Mouse (Mus musculus): Measurements from ENCODE around the gene Vmn1r11. TPM values are rescaled to one million over a fixed set of nuclear protein-coding genes. Genes with fewer than 3 reads are reported as not detected.

Vmn1r11 gene
- total RNA-seq (2021), result not detected
- long read RNA-seq, experiment 1, result 0 reads
- long read RNA-seq, experiment 2, result 0 reads

DNA sequence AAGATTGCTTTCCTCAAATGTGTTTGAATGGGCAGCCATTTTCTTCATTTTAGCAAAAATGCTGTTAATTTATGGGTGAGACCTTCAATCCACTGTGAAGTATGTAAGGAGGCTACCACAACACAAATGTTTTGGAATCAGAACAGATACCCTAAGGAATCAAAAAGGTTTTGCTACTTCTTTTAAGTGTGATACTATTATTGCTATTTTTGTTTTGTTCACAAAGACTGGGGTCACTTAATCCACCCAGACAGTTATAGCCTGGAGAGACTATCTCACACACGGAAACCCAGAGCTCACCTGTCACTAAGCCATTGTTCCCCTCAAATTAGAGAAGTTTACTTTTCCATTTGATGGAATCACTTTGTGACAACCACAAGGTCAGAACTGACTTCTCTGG lies at the start of gene Vmn1r11:
Gene Vmn1r11 (plus strand): TSS at position 301 of the 400 bp plus-strand sequence.
- DNase-seq, result no peak

DNA sequence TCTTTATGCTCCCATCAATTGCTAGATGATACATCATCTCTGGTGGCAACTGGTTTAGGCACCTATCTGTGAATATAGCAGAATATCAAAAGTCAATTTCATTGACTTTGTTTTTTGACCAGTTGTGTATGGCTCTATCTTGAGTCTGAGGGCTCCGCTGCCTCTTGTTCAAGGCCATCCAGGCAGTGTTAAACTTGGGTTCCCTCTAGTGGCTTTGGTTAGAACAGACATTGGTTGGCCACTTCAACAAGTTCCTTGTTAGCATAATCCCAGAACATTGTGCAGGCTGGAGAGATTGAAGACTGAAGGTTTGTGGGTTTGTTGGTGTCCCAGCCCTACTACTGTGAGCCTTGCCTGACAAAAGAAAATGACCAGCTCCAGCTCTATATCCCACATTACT lies 26.9 kb upstream of the Vmn1r11 start:
- DNase-seq, result no peak

DNA sequence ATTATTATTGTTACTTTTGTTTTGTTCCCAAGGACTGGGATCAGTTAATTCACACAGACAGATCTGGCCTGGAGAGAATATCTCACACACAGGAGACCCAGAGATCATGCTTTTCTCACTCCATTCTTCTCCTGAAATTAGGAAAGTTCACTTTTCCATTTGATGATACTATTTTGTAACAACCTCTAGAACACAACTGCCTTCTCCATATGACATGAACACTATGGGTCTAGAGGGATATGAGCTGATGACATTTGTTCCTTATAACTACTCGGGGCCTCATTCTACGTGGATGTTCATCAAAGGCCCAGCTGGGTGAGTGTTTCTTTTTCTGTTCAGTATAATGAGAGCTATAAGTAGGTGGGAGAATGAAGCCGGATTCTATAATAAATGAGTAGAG lies 24.1 kb upstream of the Vmn1r11 start, which contains the start of gene Vmn1r10:
Gene Vmn1r10 (plus strand): TSS at position 301 of the 400 bp plus-strand sequence.
- no peak for DNase-seq

- DNase-seq, result no peak
Measured at GRCm38 (mm10) chr6:57156619-57157018, 23.4 kb downstream of the Vmn1r11 start, which contains the start of gene Vmn1r12. Gene Vmn1r12 (plus strand): TSS chr6:57156919.

Other genes starting within 250 kb of the Vmn1r11 start
- 10 to 100 TPM; 24.8 to 29.0 TPM for gene Nt5c3, start 209.5 kb upstream of the Vmn1r11 start, total RNA-seq (2021)
- gene Vmn1r4, start 209.4 kb upstream of the Vmn1r11 start, total RNA-seq (2021), result under 1 TPM; 0.30 to 0.36 TPM
- not detected for gene Vmn1r5, start 163.2 kb upstream of the Vmn1r11 start, total RNA-seq (2021)
- not detected for gene Vmn1r6, start 136.2 kb upstream of the Vmn1r11 start, total RNA-seq (2021)
- gene Vmn1r7, start 108.1 kb upstream of the Vmn1r11 start, total RNA-seq (2021), result not detected
- gene Vmn1r8, start 101.2 kb upstream of the Vmn1r11 start, total RNA-seq (2021), result not detected
- gene Vmn1r9, start 66.7 kb upstream of the Vmn1r11 start, total RNA-seq (2021), result not detected
- gene Vmn1r10, start 24.0 kb upstream of the Vmn1r11 start, total RNA-seq (2021), result not detected
- gene Vmn1r12, start 23.5 kb downstream of the Vmn1r11 start, total RNA-seq (2021), result not detected
- not detected for gene Vmn1r13, start 69.8 kb downstream of the Vmn1r11 start, total RNA-seq (2021)
- gene Vmn1r14, start 98.2 kb downstream of the Vmn1r11 start, total RNA-seq (2021), result not detected
- gene Vmn1r15, start 124.5 kb downstream of the Vmn1r11 start, total RNA-seq (2021), result not detected
- gene Vmn1r16, start 196.0 kb downstream of the Vmn1r11 start, total RNA-seq (2021), result not detected
- not detected for gene Vmn1r17, start 230.3 kb downstream of the Vmn1r11 start, total RNA-seq (2021)

All from adrenal gland, postnatal 10 days (tissue).